Mouse (Mus musculus): ENCODE data around the gene Psmb1.

DNA sequence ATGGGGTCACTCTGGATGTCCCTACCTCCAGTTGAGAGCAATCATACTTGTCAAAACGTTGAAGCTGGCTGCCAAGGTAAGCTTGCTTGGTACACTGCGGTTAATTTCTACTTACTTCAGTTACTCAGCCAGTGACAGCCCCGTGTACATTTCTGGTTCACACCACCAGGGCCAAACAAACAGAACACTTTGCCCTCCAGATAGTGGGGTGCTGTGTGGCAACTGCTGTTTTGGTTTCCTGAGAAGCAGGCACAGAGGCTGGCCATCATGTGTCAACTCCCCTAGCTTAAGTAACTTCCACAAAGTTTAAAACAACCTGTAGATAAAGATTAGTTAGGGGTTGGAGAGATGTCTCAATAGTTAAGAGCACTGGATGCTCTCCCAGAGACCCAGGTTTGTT, 64.8 kb downstream of the Psmb1 start:
- TF ChIP-seq EP300 (IDR thresholded peaks at IDR 0.05), result no peak
- TF ChIP-seq CTCF (IDR thresholded peaks at IDR 0.05), result no peak
